Mouse (Mus musculus) intestine, postnatal 0 days (tissue): ENCODE measurements around the gene Dnajc28. TPM values are rescaled to one million over a fixed set of nuclear protein-coding genes. Genes with fewer than 3 reads are reported as not detected.

Experiments
- ATAC-seq: fragments of 200-750 bp; cut with Nextera tagmentation; 2 replicates; pipeline ENCODE4 v1.8.0; 2017; ENCODE audit warnings: mild to moderate bottlenecking, moderate TSS enrichment, moderate library complexity
- H3K27ac ChIP-seq: fragments of 300-500 bp; sonication (generic); 2 replicates; pipeline ENCODE4 v1.5.1; 2014; ENCODE audit warnings: mild to moderate bottlenecking, low read depth, low read length, moderate library complexity
- H3K27me3 ChIP-seq: fragments of 300-500 bp; sonication (generic); replicated peaks from 2 replicates; pipeline ENCODE4 v1.6.1; 2014; ENCODE audit warnings: low read length, mixed read lengths; ENCODE audit not compliant: control insufficient read depth, insufficient read depth
- H3K36me3 ChIP-seq: fragments of 300-500 bp; sonication (generic); 2 replicates; pipeline ENCODE4 v1.6.1; 2014; ENCODE audit warnings: mild to moderate bottlenecking, moderate library complexity; ENCODE audit not compliant: control insufficient read depth, insufficient read depth
- H3K4me1 ChIP-seq: fragments of 300-500 bp; sonication (generic); replicated peaks from 2 replicates; pipeline ENCODE4 v1.6.1; 2014; ENCODE audit warnings: antibody characterized with exemption, low read length, mixed read lengths; ENCODE audit not compliant: control insufficient read depth, insufficient read depth
- H3K4me2 ChIP-seq: fragments of 300-500 bp; sonication (generic); replicated peaks from 2 replicates; pipeline ENCODE4 v1.6.1; 2014; ENCODE audit warnings: low read depth, mild to moderate bottlenecking, moderate library complexity
- H3K4me3 ChIP-seq: fragments of 300-500 bp; sonication (generic); 2 replicates; pipeline ENCODE4 v1.5.1; 2014; ENCODE audit warnings: low read depth, low read length
- H3K9ac ChIP-seq: fragments of 300-500 bp; sonication (generic); 2 replicates; pipeline ENCODE4 v1.6.1; 2014; ENCODE audit warnings: mild to moderate bottlenecking, low read depth, low read length
- H3K9me3 ChIP-seq: fragments of 300-500 bp; sonication (generic); 2 replicates; pipeline ENCODE4 v1.6.1; 2016; ENCODE audit warnings: mixed run types; ENCODE audit not compliant: control insufficient read depth
- CTCF ChIP-seq: sonication (generic); IDR thresholded peaks from 2 replicates; pipeline ENCODE4 v1.5.1; 2016; ENCODE audit warnings: low read depth, mild to moderate bottlenecking, control low read depth, antibody characterized with exemption, moderate library complexity
- WGBS: fragments of 180-500 bp; shearing (Covaris S2); extraction: QIAGEN DNeasy Blood & Tissue Kit; methylation state at CpG from one replicate; pipeline ENCODE4 v1.1.7; 2014; 5-methylcytosine and 5-hydroxymethylcytosine counted together
- polyA plus RNA-seq: library from polyadenylated mRNA; unstranded; fragments of >200 nt; fragmentation: Nextera tagmentation; extraction: Ambion mirVana; gene quantifications from 2 replicates; pipeline ENCODE4 v1.2.1, GENCODE M21; 2015

Dnajc28 gene
- polyA plus RNA-seq, 1 experiment from 2014 or later: 1.5 TPM

DNA sequence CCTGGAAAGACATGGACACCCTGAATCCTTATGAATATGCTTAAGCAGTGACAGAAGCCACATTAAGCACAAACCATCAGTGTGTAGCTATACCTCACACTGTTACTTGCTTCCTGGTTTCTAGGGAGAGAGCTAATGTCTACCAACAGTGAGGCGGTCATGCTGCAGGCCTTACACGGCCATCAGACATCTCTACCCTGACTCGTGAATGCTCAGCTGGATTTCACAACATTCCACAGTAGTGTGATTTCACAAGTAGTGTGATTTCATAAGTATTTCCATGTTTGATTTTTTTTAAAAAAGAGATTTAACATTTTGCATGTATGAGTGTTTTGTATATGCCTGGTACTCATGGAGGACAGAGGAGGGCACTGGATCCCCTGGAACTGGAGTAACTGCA lies 9.8 kb upstream of the Dnajc28 start:
- H3K36me3 ChIP-seq: peaks cover 79% of the 10 kb centered on the region
- WGBS: 89% methylated on average over 3 of the region's 3 CpGs
- H3K4me3 ChIP-seq: no peak overlapping the region
- no peak overlapping the region for H3K27ac ChIP-seq
- H3K4me2 ChIP-seq: no peak overlapping the region
- ATAC-seq: no peak
- no peaks in the 10 kb centered on the region for H3K4me1 ChIP-seq
- no peaks in the 10 kb centered on the region for H3K9me3 ChIP-seq
- H3K9ac ChIP-seq: no peak overlapping the region
- H3K27me3 ChIP-seq: no peaks in the 10 kb centered on the region
- no peak for TF ChIP-seq CTCF

DNA sequence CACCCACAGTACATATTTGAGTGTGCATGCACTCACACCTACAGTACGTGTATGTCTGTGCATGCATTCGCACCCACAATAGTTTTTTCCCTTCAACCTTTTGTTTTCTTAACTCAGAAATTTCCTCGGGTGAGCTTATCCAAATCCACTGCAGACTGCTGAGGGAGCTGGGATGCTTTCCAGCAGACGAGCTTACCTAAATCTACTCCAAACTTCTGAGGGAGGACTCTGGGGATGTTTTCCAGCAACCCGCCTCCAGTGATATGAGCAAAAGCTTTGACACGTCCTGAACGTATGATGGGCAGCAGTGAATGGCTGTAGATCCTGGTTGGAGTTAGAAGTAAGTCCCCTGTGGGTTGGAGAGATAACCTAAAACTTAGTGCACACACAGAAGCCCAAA lies 9.0 kb upstream of the Dnajc28 start:
- ATAC-seq: no peak
- peaks cover 81% of the 10 kb centered on the region for H3K36me3 ChIP-seq
- no peaks in the 10 kb centered on the region for H3K4me1 ChIP-seq
- 90% methylated on average over 7 of the region's 7 CpGs for WGBS
- H3K9ac ChIP-seq: no peak overlapping the region
- TF ChIP-seq CTCF: no peak
- no peaks in the 10 kb centered on the region for H3K9me3 ChIP-seq
- H3K4me2 ChIP-seq: no peak overlapping the region
- no peak overlapping the region for H3K27ac ChIP-seq
- H3K4me3 ChIP-seq: no peak overlapping the region
- H3K27me3 ChIP-seq: no peaks in the 10 kb centered on the region

DNA sequence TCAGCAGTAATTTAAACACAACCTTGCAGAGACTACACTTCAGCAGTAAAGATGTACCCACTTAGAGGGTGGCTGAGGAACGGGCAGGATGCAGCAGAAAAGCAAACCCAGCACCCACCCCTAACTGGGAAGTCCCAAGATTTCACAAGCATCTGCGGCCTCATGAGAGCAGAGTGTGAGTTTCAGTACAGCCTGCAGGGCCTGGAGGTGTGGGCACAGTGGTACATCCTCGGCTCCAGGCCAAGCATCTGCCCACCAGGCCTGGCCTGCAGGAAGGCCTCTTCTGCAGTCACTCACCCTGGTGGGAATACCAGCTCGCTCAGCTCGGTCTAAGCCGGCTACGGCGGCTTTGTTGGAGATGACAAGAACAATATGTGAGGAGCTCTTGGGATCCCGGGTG lies 4.2 kb upstream of the Dnajc28 start:
- Histone ChIP-seq H3K9me3 (no peaks in the 10 kb centered on the region), H3K4me2 (no peak overlapping the region), H3K36me3 (peaks cover 64% of the 10 kb centered on the region), H3K27ac (no peak overlapping the region), H3K9ac (no peak overlapping the region), H3K4me3 (no peak overlapping the region), H3K27me3 (no peaks in the 10 kb centered on the region), H3K4me1 (no peaks in the 10 kb centered on the region)
- TF ChIP-seq CTCF: no peak
- 94% methylated on average over 9 of the region's 9 CpGs for WGBS
- ATAC-seq: no peak

DNA sequence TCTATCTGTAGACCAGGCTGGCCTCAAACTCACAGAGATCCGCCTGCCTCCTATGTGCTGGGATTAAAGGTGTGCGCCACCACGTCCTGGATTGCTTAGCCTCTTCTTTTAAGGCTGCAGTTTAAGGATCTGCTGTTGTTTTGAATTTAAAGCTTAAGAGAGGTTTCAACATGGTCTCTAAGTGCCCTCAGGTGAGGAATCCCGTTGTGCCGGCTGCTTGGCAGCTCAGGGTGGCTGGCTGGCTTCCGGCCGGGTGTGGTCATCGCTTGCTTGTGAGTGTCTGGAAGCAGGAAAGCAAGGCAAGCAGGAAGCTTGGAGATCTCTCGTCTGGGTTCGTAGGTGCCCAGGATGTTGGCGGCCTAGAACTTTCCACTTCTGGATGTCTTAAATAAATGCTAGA lies 2.2 kb upstream of the Dnajc28 start:
- Histone ChIP-seq H3K4me3 (no peak overlapping the region), H3K4me1 (no peaks in the 10 kb centered on the region), H3K36me3 (peaks cover 53% of the 10 kb centered on the region), H3K27ac (no peak overlapping the region), H3K9me3 (no peaks in the 10 kb centered on the region), H3K9ac (no peak overlapping the region), H3K4me2 (no peak overlapping the region), H3K27me3 (no peaks in the 10 kb centered on the region)
- no peak for TF ChIP-seq CTCF
- no peak for ATAC-seq
- 85% methylated on average over 11 of the region's 11 CpGs for WGBS

DNA sequence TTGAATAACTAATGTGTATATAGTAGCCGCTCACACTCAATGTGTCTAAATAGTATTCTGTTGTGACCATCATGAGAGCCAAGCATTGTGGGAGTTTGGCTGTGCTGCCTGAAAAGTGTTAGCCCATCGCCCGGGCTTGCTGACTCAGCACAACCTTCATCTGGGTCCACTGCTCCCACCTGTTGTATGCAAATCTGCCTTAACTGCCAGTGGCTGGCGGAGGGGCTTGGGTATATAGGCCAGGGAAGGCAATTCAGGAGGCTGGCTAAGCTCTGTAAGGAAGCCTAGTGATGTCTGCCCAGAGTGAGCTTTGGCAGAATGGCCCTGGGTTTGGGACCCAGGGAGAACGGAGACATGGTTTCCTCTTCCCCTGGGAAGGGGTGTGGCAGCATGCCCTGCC lies 1.4 kb upstream of the Dnajc28 start:
- H3K4me3 ChIP-seq: no peak overlapping the region
- H3K9ac ChIP-seq: no peak overlapping the region
- TF ChIP-seq CTCF: no peak
- H3K36me3 ChIP-seq: peaks cover 48% of the 10 kb centered on the region
- no peak overlapping the region for H3K27ac ChIP-seq
- no peaks in the 10 kb centered on the region for H3K4me1 ChIP-seq
- 87% methylated on average over 5 of the region's 5 CpGs for WGBS
- H3K4me2 ChIP-seq: no peak overlapping the region
- ATAC-seq: no peak
- H3K27me3 ChIP-seq: no peaks in the 10 kb centered on the region
- H3K9me3 ChIP-seq: no peaks in the 10 kb centered on the region

DNA sequence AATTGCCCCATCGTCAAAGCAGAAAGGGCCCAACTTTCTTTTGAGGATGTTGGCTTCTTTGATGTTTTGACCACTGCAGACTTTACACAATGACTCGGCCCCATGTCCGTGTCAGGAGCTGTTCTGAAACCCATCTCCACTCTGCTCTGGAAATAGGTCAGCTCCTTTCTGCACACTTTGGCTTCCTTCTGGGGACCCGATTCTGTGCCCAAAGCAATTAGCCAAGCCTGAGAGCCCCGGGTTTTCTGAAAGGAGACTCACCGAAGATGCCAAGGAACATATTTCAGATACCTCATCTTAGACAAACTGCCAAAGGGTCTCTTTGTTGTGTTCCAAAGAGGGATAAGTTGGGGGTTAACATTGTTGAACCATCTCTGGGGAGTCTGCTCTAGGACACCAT lies 4.3 kb downstream of the Dnajc28 start:
- H3K36me3 ChIP-seq: no peaks in the 10 kb centered on the region; the same call in 1 of the 2 replicates
- no peak for TF ChIP-seq CTCF
- H3K27ac ChIP-seq: no peak overlapping the region
- no peak overlapping the region for H3K4me2 ChIP-seq
- no peak overlapping the region for H3K9ac ChIP-seq
- no peak for ATAC-seq
- no peaks in the 10 kb centered on the region for H3K9me3 ChIP-seq
- no peaks in the 10 kb centered on the region for H3K4me1 ChIP-seq
- H3K4me3 ChIP-seq: no peak overlapping the region
- H3K27me3 ChIP-seq: no peaks in the 10 kb centered on the region
- 83% methylated on average over 6 of the region's 6 CpGs for WGBS

DNA sequence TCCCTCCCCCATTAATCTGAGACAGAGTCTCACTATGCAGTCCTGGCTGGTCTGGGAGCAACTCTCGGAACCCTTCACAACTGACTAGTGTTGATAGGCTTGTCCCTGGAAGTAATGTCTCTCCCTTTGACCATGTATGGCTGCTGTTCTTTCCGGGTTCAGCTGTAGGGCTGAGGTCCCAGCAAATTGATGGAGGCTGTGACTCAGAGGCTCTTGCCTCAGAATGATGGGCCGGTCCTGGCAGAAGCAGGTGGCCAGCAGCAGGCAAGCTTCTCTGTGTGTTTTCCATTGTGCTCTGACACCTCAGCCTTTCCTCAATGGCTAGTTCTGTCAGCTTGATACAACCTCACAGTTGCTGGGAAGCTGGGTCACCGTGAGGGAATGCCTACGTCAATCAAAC lies 6.3 kb downstream of the Dnajc28 start:
- Histone ChIP-seq H3K27me3 (no peaks in the 10 kb centered on the region), H3K9me3 (no peaks in the 10 kb centered on the region), H3K36me3 (no peaks in the 10 kb centered on the region; the same call in 1 of the 2 replicates), H3K4me1 (no peaks in the 10 kb centered on the region), H3K27ac (no peak overlapping the region), H3K4me2 (no peak overlapping the region), H3K4me3 (no peak overlapping the region), H3K9ac (no peak overlapping the region)
- no peak for TF ChIP-seq CTCF
- WGBS: 72% methylated on average over 5 of the region's 5 CpGs
- no peak for ATAC-seq
